Mouse (Mus musculus) thymus, adult 2 months (tissue): ENCODE measurements around the gene Lad1.

Source experiments
- CTCF ChIP-seq: fragments of 200-500 bp; IDR thresholded peaks from 2 replicates; pipeline ENCODE4 v1.5.1; 2012; ENCODE audit warnings: mild to moderate bottlenecking, control low read depth, low read length, moderate library complexity, borderline replicate concordance; ENCODE audit not compliant: control insufficient read depth, poor library complexity, insufficient read depth; ENCODE audit errors: extremely low read depth
- POLR2A ChIP-seq: fragments of 200-500 bp; IDR thresholded peaks from 2 replicates; pipeline ENCODE4 v1.6.1; 2012; ENCODE audit warnings: mild to moderate bottlenecking, low read length, control low read depth, moderate library complexity; ENCODE audit not compliant: control insufficient read depth, poor library complexity, insufficient read depth; ENCODE audit errors: extremely low read depth

DNA sequence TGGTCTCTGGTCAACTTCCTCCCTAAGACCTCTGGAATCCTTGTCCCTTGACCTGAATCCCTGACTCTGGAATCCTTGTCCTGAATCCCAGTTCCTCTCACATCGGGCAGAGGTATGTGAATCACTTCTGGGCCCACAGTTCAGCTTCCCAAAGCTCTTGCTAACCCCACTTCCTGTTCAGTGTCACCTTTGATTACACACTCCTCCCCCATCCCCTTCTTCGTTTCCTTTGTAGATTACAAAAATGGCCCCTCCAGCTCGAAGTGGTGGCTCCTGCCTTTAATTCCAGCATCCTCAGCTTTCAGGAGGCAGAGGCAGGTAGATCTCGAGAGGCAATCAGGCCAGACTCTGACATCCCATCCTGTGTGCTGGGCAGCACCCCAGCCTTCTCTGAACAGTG lies 803 bp upstream of the Lad1 start:
- no peak for TF ChIP-seq CTCF
- no peak for TF ChIP-seq POLR2A
